Mouse (Mus musculus) ES-CJ7 (cell line): Measurements from ENCODE around the gene Chrnb1.
A peak's percentile ranks its signal among the peaks of the same experiment; 100 is the strongest.

Experiments used
- DNase-seq: peaks from one replicate; pipeline ENCODE4 v3.0.0; 2011; ENCODE audit warnings: low read depth, low spot score

The Chrnb1 gene

GRCm38 (mm10) chr11:69795168-69795982 lies at the start of gene Chrnb1:
Chrnb1 (minus strand) TSS chr11:69795943.
- peak; percentile 98 for DNase-seq

DNA sequence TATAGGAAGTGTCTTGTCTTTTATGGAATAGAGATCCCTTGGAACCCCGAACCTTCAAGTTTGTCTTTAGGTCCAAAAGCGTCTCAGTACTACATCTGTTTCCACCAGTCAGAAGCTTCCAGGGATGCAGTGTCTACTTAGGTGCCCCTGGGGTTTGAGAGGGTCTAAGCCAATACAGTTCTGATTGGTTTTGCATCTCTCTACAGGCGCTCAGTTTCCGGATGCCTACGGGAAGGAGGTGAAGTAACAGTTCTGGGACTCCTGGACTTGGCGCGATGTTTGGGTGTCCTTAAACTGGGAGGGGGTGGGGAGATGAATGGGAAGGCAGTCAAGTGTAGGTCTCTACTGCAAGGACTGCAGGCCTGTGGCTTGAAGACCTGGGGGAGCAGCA lies 43.0 kb upstream of the Chrnb1 start:
- peak; percentile 63 for DNase-seq

GRCm38 (mm10) chr11:69837952-69838713 lies 42.4 kb upstream of the Chrnb1 start, which contains the start of gene Tmem256:
Tmem256 (plus strand) TSS chr11:69838514.
- peak; percentile 100 for DNase-seq

- DNase-seq: no peak
These were observed 41.8 kb upstream of the Chrnb1 start, which contains the start of gene Nlgn2 for GRCm38 (mm10) chr11:69837604-69837951. Nlgn2 (minus strand) TSS chr11:69837784.

- peak; percentile 50 for DNase-seq
These were observed 41.2 kb upstream of the Chrnb1 start for GRCm38 (mm10) chr11:69836703-69837576.

- DNase-seq: no peak
These were observed 40.2 kb upstream of the Chrnb1 start for GRCm38 (mm10) chr11:69835966-69836335.

- DNase-seq: no peak
These were observed 39.7 kb upstream of the Chrnb1 start for GRCm38 (mm10) chr11:69835326-69835965.

- peak; percentile 61 for DNase-seq
These were observed 38.3 kb upstream of the Chrnb1 start for GRCm38 (mm10) chr11:69834001-69834549.

DNA sequence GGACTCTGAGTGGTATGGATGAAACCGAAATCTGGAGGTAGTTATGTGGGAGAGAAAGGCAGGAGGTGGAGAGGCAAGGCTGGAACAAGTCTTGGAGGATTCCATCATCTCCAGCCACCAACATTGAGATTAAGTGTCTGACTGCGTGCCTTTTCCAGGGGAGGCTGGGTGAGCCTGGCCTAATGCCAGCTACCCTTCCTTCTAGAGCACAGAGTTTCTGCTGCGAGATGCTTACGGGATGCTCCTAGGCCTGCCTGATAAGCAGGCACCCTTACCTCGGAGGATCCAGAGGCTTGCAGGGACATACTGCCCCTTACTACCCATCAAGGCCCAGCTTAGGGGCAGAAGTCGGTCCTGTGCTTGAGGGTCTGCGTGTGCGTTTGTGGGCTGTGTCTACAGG lies 37.8 kb upstream of the Chrnb1 start:
- DNase-seq: no peak

GRCm38 (mm10) chr11:69828832-69829231 lies 33.1 kb upstream of the Chrnb1 start:
- DNase-seq: no peak

GRCm38 (mm10) chr11:69823456-69823855 lies 27.7 kb upstream of the Chrnb1 start:
- DNase-seq: no peak

- DNase-seq: no peak
These were observed 26.3 kb upstream of the Chrnb1 start, which contains the start of gene Spem1 for GRCm38 (mm10) chr11:69822080-69822479. Spem1 (minus strand) TSS chr11:69822180.

DNA sequence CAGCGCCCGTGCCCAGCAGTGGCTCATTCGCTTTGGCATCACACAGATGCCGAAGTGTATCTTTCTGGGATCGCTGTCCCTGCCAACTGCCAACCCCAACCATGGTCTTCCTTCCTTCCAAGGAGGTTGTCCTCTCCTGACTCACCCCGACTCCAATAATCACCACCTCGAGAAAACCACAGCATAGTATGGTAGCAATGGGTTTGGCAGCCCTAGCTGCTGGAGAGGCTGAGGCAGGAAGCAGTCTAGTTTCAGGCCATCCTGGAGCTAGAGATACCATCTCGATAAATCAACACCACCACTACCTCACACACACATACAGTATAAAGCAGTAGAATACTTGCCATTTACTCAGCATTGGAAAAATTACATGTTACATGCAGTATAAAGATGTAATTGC lies 23.1 kb upstream of the Chrnb1 start:
- no peak for DNase-seq

GRCm38 (mm10) chr11:69818365-69818764 lies 22.6 kb upstream of the Chrnb1 start, which contains the start of gene Spem2:
Spem2 (minus strand) TSS chr11:69818465.
- no peak for DNase-seq

DNA sequence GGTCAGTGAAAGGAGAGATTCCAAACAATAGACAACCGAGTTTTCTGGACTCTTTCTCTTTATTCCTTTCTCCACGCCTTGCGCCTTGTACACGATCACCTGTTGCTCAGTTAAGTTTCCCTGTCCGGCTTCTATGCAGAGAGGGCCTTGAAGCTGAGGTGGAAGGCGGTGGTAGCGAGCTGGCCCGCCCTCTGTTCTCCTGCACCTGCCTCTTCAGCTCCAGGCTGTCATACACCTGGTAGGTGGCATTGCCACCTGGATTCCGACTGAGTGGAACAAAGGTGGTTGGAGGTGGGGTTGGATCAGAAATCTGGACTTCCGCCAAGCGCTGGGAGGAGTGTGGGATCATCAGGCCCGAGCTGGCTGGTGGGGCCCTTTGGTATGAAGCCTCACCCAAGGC lies 20.8 kb upstream of the Chrnb1 start:
- no peak for DNase-seq

- no peak for DNase-seq
These were observed 19.4 kb upstream of the Chrnb1 start, which contains the start of gene Gm39566 for GRCm38 (mm10) chr11:69815155-69815554. Gm39566 (minus strand) TSS chr11:69815298.

GRCm38 (mm10) chr11:69810280-69810679 lies 14.5 kb upstream of the Chrnb1 start:
- no peak for DNase-seq

GRCm38 (mm10) chr11:69807641-69808040 lies 11.9 kb upstream of the Chrnb1 start:
- DNase-seq: no peak

DNA sequence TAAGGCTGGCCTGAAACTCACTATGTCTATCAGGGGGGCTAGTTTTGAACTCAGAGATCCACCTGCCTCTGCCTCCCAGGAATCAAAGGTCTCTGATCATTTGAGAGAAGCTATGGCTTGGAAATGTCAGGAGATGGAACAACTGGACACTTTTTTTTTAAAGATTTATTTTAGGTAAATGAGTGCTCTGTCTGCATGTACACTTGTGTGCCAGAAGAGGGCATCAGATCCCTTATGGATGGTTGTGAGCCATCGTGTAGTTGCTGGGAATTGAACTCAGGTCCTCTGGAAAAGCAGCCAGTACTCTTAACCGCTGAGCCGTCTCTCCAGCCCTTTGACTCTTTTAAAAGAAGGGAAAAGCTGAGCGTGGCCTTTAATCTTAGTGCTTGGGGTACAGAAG lies 10.6 kb upstream of the Chrnb1 start:
- no peak for DNase-seq

- DNase-seq: peak; percentile 90
These were observed 9.5 kb upstream of the Chrnb1 start, which contains the start of gene Tmem102 for GRCm38 (mm10) chr11:69804972-69805909. Tmem102 (minus strand) TSS chr11:69805624.
